Mouse (Mus musculus) embryonic facial prominence, embryonic 14.5 days (tissue): ENCODE results near the gene Fancf. TPM values are rescaled to one million over a fixed set of nuclear protein-coding genes. Genes with fewer than 3 reads are reported as not detected.

Experiments
- ATAC-seq: fragments of 200-750 bp; cut with Nextera tagmentation; 2 replicates; pipeline ENCODE4 v1.8.0; 2017; ENCODE audit warnings: low read depth, moderate number of reproducible peaks, moderate TSS enrichment
- DNase-seq: peaks from one replicate; pipeline ENCODE4 v3.0.0-alpha.2; 2015; ENCODE audit warnings: low spot score
- H3K27ac ChIP-seq: fragments of 300-500 bp; sonication (generic); replicated peaks from 2 replicates; pipeline ENCODE4 v1.5.1; 2014; ENCODE audit warnings: low read depth, mild to moderate bottlenecking, low read length, moderate library complexity
- H3K27me3 ChIP-seq: fragments of 300-500 bp; sonication (generic); replicated peaks from 2 replicates; pipeline ENCODE4 v1.6.1; 2014; ENCODE audit warnings: low read length; ENCODE audit not compliant: control insufficient read depth, insufficient read depth
- H3K36me3 ChIP-seq: fragments of 300-500 bp; sonication (generic); 2 replicates; pipeline ENCODE4 v1.6.1; 2014; ENCODE audit warnings: low read length, mixed read lengths; ENCODE audit not compliant: control insufficient read depth, insufficient read depth
- H3K4me1 ChIP-seq: fragments of 300-500 bp; sonication (generic); 2 replicates; pipeline ENCODE4 v1.6.1; 2014; ENCODE audit warnings: antibody characterized with exemption, low read length; ENCODE audit not compliant: control insufficient read depth, insufficient read depth
- H3K4me2 ChIP-seq: fragments of 300-500 bp; sonication (generic); 2 replicates; pipeline ENCODE4 v1.6.1; 2014; ENCODE audit warnings: low read depth, mild to moderate bottlenecking, low read length, moderate library complexity, mixed read lengths
- H3K4me3 ChIP-seq: fragments of 300-500 bp; sonication (generic); 2 replicates; pipeline ENCODE4 v1.5.1; 2014; ENCODE audit warnings: low read depth, mild to moderate bottlenecking, low read length
- H3K9ac ChIP-seq: fragments of 300-500 bp; sonication (generic); 2 replicates; pipeline ENCODE4 v1.6.1; 2014; ENCODE audit warnings: low read depth, mild to moderate bottlenecking, low read length, moderate library complexity, mixed read lengths
- H3K9me3 ChIP-seq: fragments of 300-500 bp; sonication (generic); 2 replicates; pipeline ENCODE4 v1.6.1; 2016; ENCODE audit warnings: low read length; ENCODE audit not compliant: control insufficient read depth
- WGBS: fragments of 180-500 bp; shearing (Covaris S2); extraction: QIAGEN DNeasy Blood & Tissue Kit; methylation state at CpG from one replicate; pipeline ENCODE4 v1.1.7; 2014; 5-methylcytosine and 5-hydroxymethylcytosine counted together
- polyA plus RNA-seq: library from polyadenylated mRNA; unstranded; fragments of >200 nt; fragmentation: Nextera tagmentation; extraction: Ambion mirVana; gene quantifications from 2 replicates; pipeline ENCODE4 v1.2.1, GENCODE M21; 2014

Gene Fancf
- polyA plus RNA-seq, 1 experiment from 2014 or later, result 12.3 TPM

- Histone ChIP-seq H3K36me3 (peaks cover 4% of the 10 kb centered on the region; the same call in 1 of the 2 replicates), H3K4me2 (peak overlapping the region; percentile 84), H3K9ac (peak overlapping the region; percentile 93), H3K4me3 (peak overlapping the region; percentile 80), H3K27ac (no peak overlapping the region), H3K4me1 (peaks cover 16% of the 10 kb centered on the region), H3K9me3 (no peaks in the 10 kb centered on the region), H3K27me3 (no peaks in the 10 kb centered on the region)
- ATAC-seq (no peak), DNase-seq (no peak)
- WGBS, result 45% methylated on average over 3 of the region's 3 CpGs
These were observed 775 bp upstream of the Fancf start for GRCm38 (mm10) chr7:51862842-51863241.

- peak; percentile 93 for DNase-seq
- H3K4me3 ChIP-seq, result peak within 1 kb of the TSS; percentile 80
- ATAC-seq, result peak; percentile 90
These were observed 594 bp downstream of the Fancf start, which contains the start of gene Gas2 for GRCm38 (mm10) chr7:51861250-51862096. TSS of gene Gas2 (plus strand) at chr7:51862015.

GRCm38 (mm10) chr7:51851890-51852507, 10.1 kb downstream of the Fancf start:
- WGBS, result 84% methylated on average over 5 of the region's 5 CpGs

More at GRCm38 (mm10) chr7:51861250-51862096, 594 bp downstream of the Fancf start, which contains the start of gene Gas2:
- Histone ChIP-seq H3K27ac (peak within 1 kb of the TSS; percentile 98), H3K9me3 (no peaks in the 10 kb centered on the region), H3K36me3 (peaks cover 7% of the 10 kb centered on the region; the same call in 1 of the 2 replicates), H3K27me3 (no peaks in the 10 kb centered on the region), H3K4me2 (peak within 1 kb of the TSS; percentile 84), H3K4me1 (peaks cover 16% of the 10 kb centered on the region), H3K9ac (peak within 1 kb of the TSS; percentile 93)
- 15% methylated on average over 40 of the region's 105 CpGs for WGBS

GRCm38 (mm10) chr7:51850877-51851276, 11.2 kb downstream of the Fancf start:
- Histone ChIP-seq H3K9ac (no peak overlapping the region), H3K36me3 (no peaks in the 10 kb centered on the region), H3K27me3 (no peaks in the 10 kb centered on the region), H3K4me3 (no peak overlapping the region), H3K27ac (no peak overlapping the region), H3K4me1 (no peaks in the 10 kb centered on the region), H3K9me3 (no peaks in the 10 kb centered on the region), H3K4me2 (no peak overlapping the region)
- no peak for ATAC-seq
- 87% methylated on average over 6 of the region's 6 CpGs for WGBS
- no peak for DNase-seq

More at GRCm38 (mm10) chr7:51851890-51852507, 10.1 kb downstream of the Fancf start:
- Histone ChIP-seq H3K36me3 (no peaks in the 10 kb centered on the region), H3K4me3 (no peak overlapping the region), H3K27me3 (no peaks in the 10 kb centered on the region), H3K4me2 (no peak overlapping the region), H3K4me1 (no peaks in the 10 kb centered on the region), H3K9me3 (no peaks in the 10 kb centered on the region), H3K9ac (no peak overlapping the region), H3K27ac (no peak overlapping the region)
- DNase-seq (no peak), ATAC-seq (no peak)

- no peaks in the 10 kb centered on the region; the same call in 1 of the 2 replicates for H3K4me1 ChIP-seq
- H3K27me3 ChIP-seq, result no peaks in the 10 kb centered on the region
- H3K9ac ChIP-seq, result no peak overlapping the region
- H3K4me2 ChIP-seq, result no peak overlapping the region
- DNase-seq, result peak; percentile 67
- no peaks in the 10 kb centered on the region for H3K9me3 ChIP-seq
- H3K4me3 ChIP-seq, result no peak overlapping the region
- H3K36me3 ChIP-seq, result no peaks in the 10 kb centered on the region
- no peak overlapping the region for H3K27ac ChIP-seq
- 63% methylated on average over 7 of the region's 7 CpGs for WGBS
- no peak; the same call in 1 of the 2 replicates for ATAC-seq
These were observed 21.6 kb downstream of the Fancf start for GRCm38 (mm10) chr7:51840515-51840914.

- ATAC-seq, result peak; percentile 80
- Histone ChIP-seq H3K36me3 (no peaks in the 10 kb centered on the region), H3K27me3 (no peaks in the 10 kb centered on the region), H3K4me3 (no peak overlapping the region), H3K4me1 (no peaks in the 10 kb centered on the region), H3K9me3 (no peaks in the 10 kb centered on the region), H3K9ac (no peak overlapping the region), H3K4me2 (no peak overlapping the region), H3K27ac (no peak overlapping the region)
- WGBS, result 30% methylated on average over 7 of the region's 7 CpGs
- peak; percentile 79 for DNase-seq
These were observed 30.1 kb downstream of the Fancf start for GRCm38 (mm10) chr7:51831917-51832316.

GRCm38 (mm10) chr7:51823562-51824338, 38.3 kb downstream of the Fancf start:
- H3K36me3 ChIP-seq, result no peaks in the 10 kb centered on the region
- H3K27ac ChIP-seq, result no peak overlapping the region
- ATAC-seq (no peak), DNase-seq (no peak)
- no peak overlapping the region for H3K4me3 ChIP-seq
- H3K9me3 ChIP-seq, result no peaks in the 10 kb centered on the region
- H3K4me1 ChIP-seq, result no peaks in the 10 kb centered on the region
- no peak overlapping the region for H3K9ac ChIP-seq
- 76% methylated on average over 7 of the region's 7 CpGs for WGBS
- no peaks in the 10 kb centered on the region for H3K27me3 ChIP-seq
- no peak overlapping the region for H3K4me2 ChIP-seq

GRCm38 (mm10) chr7:51821467-51821866, 40.6 kb downstream of the Fancf start:
- Histone ChIP-seq H3K27me3 (no peaks in the 10 kb centered on the region), H3K36me3 (no peaks in the 10 kb centered on the region), H3K4me2 (no peak overlapping the region), H3K9me3 (no peaks in the 10 kb centered on the region), H3K9ac (no peak overlapping the region), H3K27ac (no peak overlapping the region), H3K4me1 (no peaks in the 10 kb centered on the region), H3K4me3 (no peak overlapping the region)
- ATAC-seq, result no peak
- no peak for DNase-seq
- WGBS, result 66% methylated on average over 2 of the region's 2 CpGs
